Mouse (Mus musculus) cerebellum, adult (tissue): ENCODE measurements around the gene Nup188.

ENCODE experiments used
- ATAC-seq: cut with Nextera tagmentation; 2 replicates; pipeline ENCODE4 v1.9.2; 2017; ENCODE audit warnings: mild to moderate bottlenecking, moderate library complexity, mixed read lengths; ENCODE audit not compliant: insufficient number of reproducible peaks, low FRiP score, low TSS enrichment

Gene Nup188

DNA sequence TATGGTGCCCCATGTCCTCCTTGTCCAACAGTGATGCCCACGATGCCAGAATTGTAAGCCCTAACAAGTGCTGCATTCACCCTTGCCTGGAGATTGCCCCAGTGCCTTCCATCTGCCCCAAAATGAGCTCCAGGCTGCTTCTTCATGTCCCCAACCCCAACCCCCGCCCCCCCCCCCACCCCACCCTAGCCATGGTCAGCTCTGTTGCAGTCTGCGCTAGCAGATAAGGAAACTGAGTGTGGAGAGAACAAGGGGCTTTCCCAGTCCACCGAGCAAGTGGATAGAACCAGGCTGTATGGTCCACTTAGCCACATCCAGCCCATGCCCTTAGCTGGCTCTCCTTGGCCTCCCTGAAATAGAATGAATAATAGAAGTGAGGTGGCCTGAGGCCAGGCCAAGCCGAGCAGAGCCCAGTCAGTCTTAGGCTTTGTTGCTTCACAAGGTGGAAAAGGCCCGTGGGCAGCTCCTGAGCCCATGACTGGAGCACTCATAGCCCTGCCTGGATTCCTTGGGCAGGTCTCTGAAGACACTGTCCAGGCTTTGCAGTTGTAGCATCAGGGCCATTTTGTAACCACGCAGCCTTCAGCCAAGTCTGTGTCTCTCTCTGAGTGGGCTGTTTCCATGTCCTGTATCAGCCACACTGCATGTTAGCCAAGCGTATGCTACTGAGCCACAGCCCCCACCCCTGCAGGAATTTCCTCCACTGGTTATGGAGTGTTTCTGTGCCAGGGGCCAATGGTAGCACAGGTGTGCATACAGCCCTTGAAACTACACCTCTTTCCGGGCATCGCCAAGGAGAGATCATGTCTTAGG, 94.6 kb downstream of the Nup188 start:
- no peak for ATAC-seq

DNA sequence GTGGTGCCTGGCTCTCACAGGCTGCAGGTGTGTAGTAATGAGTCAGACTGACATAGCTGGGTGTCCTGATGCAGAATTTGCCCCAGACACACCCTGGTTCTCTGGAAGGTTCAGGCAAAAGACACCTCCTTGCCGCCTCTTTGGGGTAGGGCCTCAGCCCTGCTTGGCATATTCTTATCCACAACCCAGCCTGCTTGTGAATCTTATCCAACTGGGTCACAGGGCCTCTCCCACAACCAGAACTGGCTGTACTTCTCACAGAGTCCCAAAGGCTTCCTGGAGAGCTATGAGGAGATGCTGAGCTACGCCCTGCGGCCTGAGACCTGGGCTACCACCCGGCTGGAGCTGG, 95.2 kb downstream of the Nup188 start:
- no peak for ATAC-seq

DNA sequence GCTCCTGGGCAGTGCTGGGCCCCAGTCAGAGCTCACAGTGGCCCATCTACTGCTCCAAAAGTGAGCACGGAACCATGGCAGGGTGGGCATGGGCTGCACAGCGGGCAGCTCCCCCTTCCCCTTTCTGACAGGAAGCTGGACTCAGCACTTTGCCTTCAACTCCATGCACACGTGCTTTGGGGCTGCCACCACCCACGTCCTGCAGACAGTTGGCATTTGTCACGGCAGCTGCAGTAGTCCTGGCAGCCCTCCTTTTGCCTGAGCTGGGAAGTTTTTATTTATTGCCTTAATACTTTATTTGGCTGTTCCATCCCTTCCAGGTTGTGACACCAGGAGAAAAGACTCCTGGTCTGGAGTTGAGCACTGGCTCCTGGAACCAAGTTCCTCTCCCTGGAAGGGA, 98.6 kb downstream of the Nup188 start:
- ATAC-seq = no peak

DNA sequence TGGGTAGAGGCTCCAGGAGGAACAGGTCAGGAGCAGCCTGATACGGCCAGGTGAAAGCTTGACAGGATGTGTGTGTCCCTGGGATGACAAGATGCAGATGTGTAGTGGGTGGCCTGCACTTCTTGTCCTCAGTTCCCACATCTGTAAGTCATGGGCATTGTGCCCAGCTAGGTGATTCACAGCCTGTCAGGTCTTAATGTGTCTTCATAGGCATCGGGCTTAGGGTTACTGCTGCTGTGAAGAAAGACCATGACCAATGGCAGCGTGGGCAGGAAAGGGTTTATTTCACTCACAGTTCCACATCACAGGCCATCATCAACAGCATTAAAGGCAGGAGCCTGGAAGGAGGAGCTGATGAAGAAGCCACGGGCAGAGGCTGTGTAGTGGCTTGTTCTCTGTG, 99.4 kb downstream of the Nup188 start:
- no peak for ATAC-seq

DNA sequence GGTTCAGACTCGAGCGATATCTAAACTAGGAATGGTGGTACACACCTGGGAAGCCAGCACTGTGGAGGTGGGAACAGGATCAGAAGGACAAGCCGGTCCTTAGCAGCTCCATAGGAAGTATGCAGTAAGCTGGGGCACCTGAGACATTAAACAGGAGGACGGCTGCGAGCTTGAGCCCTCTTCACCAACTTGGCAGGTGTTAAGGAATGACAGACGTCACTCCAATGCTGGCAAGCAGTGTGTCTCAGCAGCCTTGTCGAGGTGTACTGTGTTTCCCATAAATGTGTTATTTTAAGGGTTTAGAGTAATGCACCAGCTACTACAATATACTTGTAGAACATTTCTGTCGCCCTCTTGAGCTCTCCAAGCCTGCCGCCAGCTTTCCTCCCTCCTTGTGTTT, 100.7 kb downstream of the Nup188 start:
- no peak for ATAC-seq

DNA sequence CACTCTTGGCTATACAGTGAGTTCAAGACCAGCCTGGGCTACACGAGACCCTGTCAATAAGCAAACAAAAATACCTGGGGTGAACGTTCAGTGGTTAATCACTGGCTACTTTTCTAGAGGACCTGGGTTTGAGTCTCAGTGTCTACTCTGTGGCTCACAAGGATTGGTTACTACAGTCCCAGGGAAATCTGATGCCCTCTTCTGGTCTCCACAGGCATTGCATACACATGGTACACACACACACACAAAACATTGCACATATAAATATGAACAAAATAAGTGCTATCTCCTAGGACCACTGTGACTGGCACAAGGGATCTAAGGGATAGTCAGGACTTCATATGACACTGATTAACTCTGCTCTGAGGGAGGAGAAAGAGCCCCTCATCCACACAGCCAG, 102.8 kb downstream of the Nup188 start:
- no peak for ATAC-seq

DNA sequence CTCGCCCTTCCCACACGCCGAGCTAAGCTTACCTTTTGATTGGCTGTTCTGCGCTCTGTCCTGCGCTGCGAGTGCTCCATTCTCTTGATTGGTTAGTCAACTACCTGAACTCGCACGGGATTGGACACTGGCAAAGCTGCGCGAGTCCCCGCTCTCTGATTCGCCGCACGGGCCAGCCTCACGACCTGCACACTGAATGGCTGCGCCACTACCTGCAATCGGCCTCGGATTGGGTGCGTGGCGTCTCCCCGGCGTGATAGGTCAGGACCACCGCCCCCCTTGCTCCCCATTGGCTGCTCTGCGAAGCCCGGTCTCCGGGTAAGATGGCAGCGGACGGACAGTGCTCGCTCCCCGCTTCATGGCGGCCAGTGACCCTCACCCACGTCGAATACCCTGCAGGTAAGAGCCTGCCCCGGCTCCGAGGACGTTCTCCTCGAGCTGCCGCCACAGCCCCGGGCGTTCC, 105.9 kb downstream of the Nup188 start, which contains the start of gene Dolpp1:
Gene Dolpp1 (plus strand): TSS at position 141 of the 463 bp plus-strand sequence.
- ATAC-seq = peak; percentile 95

DNA sequence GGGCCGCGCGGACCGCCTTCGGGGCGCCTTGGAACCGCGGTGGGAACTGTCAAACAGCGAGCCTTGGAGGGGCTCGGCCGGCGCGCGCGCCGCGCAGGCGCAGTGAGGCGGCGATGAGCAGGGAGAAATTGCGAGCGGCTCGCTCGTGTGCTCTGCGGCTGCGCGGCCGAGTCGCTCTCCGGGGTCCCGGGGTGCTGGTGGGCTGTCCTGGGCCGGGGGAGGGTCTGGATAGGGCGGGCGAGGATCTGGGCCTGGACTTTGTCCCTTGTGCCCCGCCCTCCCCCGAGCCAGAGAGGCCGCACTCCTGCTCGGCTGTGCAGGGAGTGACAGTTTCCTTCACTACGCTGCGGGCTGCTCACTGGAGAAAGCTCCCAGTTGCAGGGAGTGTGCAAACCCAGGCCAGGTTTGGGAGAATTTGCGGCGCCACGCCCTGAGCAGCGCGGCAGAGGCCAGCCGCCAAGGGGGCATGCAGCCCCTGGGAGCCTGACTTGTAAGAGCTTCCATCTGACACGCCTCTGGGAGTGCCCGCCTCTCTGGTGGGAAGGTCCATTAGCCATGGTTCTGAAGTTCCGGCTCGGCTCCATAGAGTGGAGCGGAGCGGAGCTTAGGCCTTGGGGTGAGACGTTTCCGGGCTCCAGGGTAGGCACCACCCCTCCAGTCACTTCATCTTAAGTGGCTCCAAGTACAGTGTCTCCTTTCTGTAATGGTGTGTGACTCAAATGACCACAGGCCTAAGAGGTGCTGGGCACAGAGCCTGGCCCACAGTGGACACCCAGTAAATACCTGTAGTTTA, 106.6 kb downstream of the Nup188 start:
- peak; percentile 16; the same call in 1 of the 2 replicates for ATAC-seq

DNA sequence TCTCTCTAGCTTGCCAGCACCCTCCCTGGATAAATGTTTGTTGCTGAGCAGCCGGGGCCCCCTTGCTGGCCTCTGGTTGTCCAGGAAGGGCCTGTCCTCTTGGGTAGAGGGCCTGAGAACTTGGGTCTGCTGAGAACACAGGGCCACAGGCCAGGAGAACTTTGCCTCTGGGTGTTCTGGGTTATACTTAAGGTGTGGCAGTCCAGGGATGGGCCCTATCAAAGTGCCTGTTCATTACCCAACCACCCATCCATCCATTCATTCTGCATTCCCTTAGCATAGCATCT, 107.1 kb downstream of the Nup188 start:
- ATAC-seq = no peak
